Mouse (Mus musculus) regulatory T cell (primary cell): ENCODE data around the gene Lrrc4.

ENCODE experiments used
- in situ Hi-C: fragments of 300-600 bp; cut with MboI, MseI; formaldehyde crosslinking; loops from one replicate; pipeline ENCODE4 v1.15.1; 2025; ENCODE audit warnings: high pct_unique_total_duplicates

Gene Lrrc4

DNA sequence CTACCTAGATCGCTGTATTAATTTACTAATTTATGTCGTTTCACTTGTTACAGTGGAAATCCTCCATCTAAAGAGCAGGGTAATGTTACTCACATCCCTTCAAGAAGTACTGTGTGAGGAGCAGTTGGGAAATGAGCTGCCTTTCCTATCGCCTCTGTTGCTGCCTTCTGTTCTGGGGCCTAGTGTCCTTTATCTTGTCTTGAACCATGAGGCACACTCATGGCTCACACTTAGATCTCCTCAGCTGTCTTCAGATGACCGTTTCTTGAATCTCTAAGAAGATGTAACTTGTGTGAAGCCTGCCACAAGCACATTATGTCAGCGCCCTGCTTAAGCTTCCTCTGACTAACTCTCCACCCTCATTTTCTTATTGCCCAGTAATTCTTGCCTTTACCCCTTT, 209.6 kb downstream of the Lrrc4 start:
- in situ Hi-C loops: no loop called here

GRCm38 (mm10) chr6:28621431-28621830, 210.1 kb downstream of the Lrrc4 start:
- in situ Hi-C loops: no loop called here

DNA sequence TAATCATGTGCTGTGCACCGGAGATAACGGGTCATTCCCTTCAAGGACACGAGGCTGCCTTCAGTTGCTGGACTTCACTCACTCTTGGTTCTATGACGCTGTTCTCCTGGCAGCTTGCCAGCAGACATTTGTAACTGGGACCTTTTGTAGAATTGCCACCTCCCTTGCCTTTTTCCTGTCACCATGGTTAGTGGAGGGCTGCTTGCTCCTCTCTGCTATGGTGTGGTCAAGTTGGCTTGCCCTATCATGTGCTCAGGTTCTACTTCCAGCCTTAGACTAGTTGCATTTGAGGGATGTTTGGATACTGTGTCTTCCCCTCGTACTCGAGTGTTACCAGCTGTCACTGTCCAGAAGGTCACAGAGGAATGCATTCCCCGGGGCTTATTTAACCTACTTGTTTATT, 212.8 kb downstream of the Lrrc4 start:
- in situ Hi-C loops: no loop called here

- in situ Hi-C loops: no loop called here
Measured at GRCm38 (mm10) chr6:28618299-28618698, 213.2 kb downstream of the Lrrc4 start.

DNA sequence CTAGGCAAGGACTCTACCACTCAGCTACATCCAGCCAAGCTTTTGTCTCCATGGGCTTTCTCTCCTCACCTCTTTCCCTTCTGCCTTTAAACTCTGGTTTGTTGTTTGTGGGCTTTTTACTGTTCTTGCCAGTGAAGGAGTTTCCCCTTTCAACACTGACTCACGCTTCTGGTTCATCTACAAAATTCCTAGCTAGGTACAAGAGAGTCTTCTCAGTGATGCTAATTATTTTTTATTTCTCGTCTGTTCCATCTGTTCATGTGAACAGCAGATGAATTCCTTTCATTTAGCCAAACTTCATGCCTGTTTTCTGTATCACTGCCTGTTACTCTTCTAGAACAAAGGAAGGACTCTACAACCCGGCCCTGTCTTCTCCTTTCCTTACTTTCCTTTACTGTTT, 215.6 kb downstream of the Lrrc4 start:
- in situ Hi-C loops: no loop called here

DNA sequence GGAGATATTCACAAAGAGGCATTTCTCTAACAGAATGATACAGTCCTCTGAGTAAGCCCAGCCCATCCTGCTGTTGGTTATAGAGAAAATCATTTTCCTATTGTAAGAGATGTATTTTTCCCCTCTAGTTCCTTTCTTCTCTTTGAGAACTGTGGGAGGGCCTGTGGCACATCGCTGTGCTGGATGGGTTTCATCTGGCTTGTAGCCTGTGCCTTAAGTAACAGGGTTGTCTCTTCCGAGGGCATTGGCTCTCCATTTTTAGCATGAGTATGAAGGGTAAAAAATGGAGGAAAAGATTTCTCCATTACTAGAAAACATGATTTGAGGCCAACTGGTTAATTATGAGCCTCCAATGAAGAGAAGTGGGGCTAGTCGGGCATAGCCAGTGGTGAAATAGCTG, 216.1 kb downstream of the Lrrc4 start:
- in situ Hi-C loops: no loop called here

- in situ Hi-C loops: no loop called here
Measured at GRCm38 (mm10) chr6:28614856-28615255, 216.7 kb downstream of the Lrrc4 start.

- in situ Hi-C loops: no loop called here
Measured at GRCm38 (mm10) chr6:28613441-28613840, 218.1 kb downstream of the Lrrc4 start.
